Mouse (Mus musculus) small intestine, adult 2 months (tissue): ENCODE data around the gene Sobp.

Source experiments
- CTCF ChIP-seq: fragments of 200-500 bp; IDR thresholded peaks from 2 replicates; pipeline ENCODE4 v1.5.1; 2012; ENCODE audit warnings: low read depth, mild to moderate bottlenecking, control low read depth, inconsistent platforms, low read length, moderate library complexity, mixed read lengths; ENCODE audit not compliant: insufficient replicate concordance, insufficient read length; ENCODE audit errors: extremely low read depth
- POLR2A ChIP-seq: fragments of 200-500 bp; IDR thresholded peaks from 2 replicates; pipeline ENCODE4 v1.6.1; 2012; ENCODE audit warnings: low read depth, mild to moderate bottlenecking, control low read depth, inconsistent platforms, low read length, moderate library complexity

- TF ChIP-seq CTCF (no peak), POLR2A (no peak)
These were observed 79.8 kb downstream of the Sobp start for GRCm38 (mm10) chr10:43094537-43094936.
